Mouse (Mus musculus): Measurements from ENCODE around the gene Klhl29. TPM values are rescaled to one million over a fixed set of nuclear protein-coding genes. Genes with fewer than 3 reads are reported as not detected.

The Klhl29 gene
- polyA plus RNA-seq, 1 experiment from 2014 or later: 0.50 TPM

DNA sequence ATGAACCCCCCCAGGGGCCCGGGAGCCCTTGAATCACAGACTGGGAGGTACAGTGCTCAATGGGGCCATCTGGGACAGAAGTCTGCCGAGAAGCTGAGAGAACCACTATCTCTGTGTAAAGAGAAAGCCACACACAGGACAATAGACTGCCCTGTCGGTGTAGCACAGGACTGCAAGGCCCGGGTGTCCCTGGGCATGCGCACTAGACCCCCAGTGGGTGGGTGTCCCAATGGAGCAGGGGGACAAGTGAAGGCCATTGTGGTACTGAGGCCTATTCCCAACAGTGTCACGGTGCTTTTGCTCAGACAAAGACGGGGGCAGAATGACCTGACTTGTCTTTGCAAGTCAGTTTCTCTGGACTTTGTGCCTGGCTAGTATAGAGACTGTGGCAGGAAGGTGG lies 186.6 kb downstream of the Klhl29 start:
- no peak overlapping the region for H3K9ac ChIP-seq (ENCODE audit: low read length)

DNA sequence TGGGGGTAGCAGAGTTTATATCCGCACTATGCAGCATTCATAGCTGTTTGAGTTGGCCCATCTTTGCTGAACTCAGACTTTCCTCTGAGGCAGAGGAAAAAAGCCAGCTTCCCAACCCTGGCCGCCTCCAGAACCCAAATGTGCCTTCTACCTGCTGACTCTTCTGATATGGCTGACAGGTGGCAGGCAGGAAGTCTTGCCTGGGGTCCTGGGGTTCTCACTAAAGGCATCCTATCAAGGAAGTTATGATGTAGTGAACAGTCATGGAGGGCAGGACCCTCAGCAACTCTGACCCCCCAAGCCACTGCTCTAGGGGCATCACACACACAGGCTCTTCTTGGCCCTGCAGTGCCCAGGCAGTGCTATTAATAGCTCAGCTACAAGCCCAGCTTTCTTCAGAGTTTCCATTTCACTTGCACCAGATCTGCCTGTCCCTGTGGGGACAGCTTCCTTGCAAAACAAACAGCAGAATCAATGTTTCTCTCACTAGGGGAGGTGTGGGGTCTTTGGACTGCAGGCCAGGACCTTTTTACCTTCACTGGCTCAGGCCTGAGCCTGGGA lies 187.6 kb downstream of the Klhl29 start:
- H3K4me1 ChIP-seq (ENCODE audit: control insufficient read depth in 2 of 2, insufficient read depth in 2 of 2, low read length in 2 of 2): peaks cover 30 to 40% of the 10 kb centered on the region in 2 experiments
- no peaks in the 10 kb centered on the region for H3K27me3 ChIP-seq (ENCODE audit: control insufficient read depth, insufficient read depth, low read length)
- H3K36me3 ChIP-seq (ENCODE audit: control insufficient read depth, insufficient read depth, low read length): no peaks in the 10 kb centered on the region
- peak overlapping the region; percentile 55; the same call in 1 of the 2 replicates for H3K9ac ChIP-seq (ENCODE audit: low read length)
- peak overlapping the region; percentile 87 to 88 for H3K27ac ChIP-seq (replicated peaks in 1 of 2; ENCODE audit: control insufficient read depth in 1 of 2, insufficient read depth in 1 of 2, low read depth in 2 of 2, low read length in 2 of 2)
- no peak overlapping the region for H3K4me3 ChIP-seq (ENCODE audit: control insufficient read depth in 1 of 2, insufficient read depth in 1 of 2, low read depth in 1 of 2, low read length in 2 of 2)
- WGBS: 53% methylated on average over 2 of the region's 2 CpGs
- no peaks in the 10 kb centered on the region for H3K9me3 ChIP-seq (ENCODE audit: control insufficient read depth, low read length)
- ATAC-seq (ENCODE audit: insufficient number of reproducible peaks, insufficient read depth, low FRiP score, low read depth): no peak
- H3K4me2 ChIP-seq (ENCODE audit: low read length): peak overlapping the region; percentile 1; the same call in 1 of the 2 replicates

More for the DNA sequence above, 186.6 kb downstream of the Klhl29 start:
- Histone ChIP-seq H3K36me3 (ENCODE audit: control insufficient read depth, insufficient read depth, low read length) (no peaks in the 10 kb centered on the region), H3K4me2 (ENCODE audit: low read length) (no peak overlapping the region), H3K4me1 (ENCODE audit: control insufficient read depth in 2 of 2, insufficient read depth in 2 of 2, low read length in 2 of 2) (peaks cover 30 to 40% of the 10 kb centered on the region in 2 experiments), H3K27me3 (ENCODE audit: control insufficient read depth, insufficient read depth, low read length) (no peaks in the 10 kb centered on the region), H3K27ac (replicated peaks in 1 of 2; ENCODE audit: control insufficient read depth in 1 of 2, insufficient read depth in 1 of 2, low read depth in 2 of 2, low read length in 2 of 2) (peak overlapping the region in 1 of 2 experiments; percentile 88; a peak in 1 of 4 replicates), H3K4me3 (ENCODE audit: control insufficient read depth in 1 of 2, insufficient read depth in 1 of 2, low read depth in 1 of 2, low read length in 2 of 2) (no peak overlapping the region), H3K9me3 (ENCODE audit: control insufficient read depth, low read length) (no peaks in the 10 kb centered on the region)
- ATAC-seq (ENCODE audit: insufficient number of reproducible peaks, insufficient read depth, low FRiP score, low read depth): no peak
- 67% methylated on average over 7 of the region's 7 CpGs for WGBS

DNA sequence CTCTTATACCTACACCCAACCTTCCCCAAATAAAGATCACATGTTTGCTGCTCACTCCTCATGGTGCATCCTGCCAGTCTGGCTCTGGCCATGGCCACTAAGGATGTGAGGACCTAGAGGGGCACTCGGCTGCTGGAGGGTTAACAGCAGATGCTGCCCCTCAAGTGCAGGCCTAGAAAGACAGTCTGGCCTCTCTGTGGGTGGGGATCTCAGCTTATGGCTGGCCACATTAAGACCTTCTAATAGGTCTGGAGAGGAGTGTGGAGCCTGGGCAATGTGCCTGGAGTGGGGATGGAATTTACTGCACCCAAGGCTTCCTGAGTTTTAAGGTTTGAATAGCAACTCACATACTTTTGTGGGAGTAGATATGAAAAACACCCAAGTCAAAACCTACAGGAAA lies 188.8 kb downstream of the Klhl29 start:
- H3K4me2 ChIP-seq (ENCODE audit: low read length): no peak overlapping the region
- peaks cover 27 to 33% of the 10 kb centered on the region in 2 experiments for H3K4me1 ChIP-seq (ENCODE audit: control insufficient read depth in 2 of 2, insufficient read depth in 2 of 2, low read length in 2 of 2)
- H3K36me3 ChIP-seq (ENCODE audit: control insufficient read depth, insufficient read depth, low read length): no peaks in the 10 kb centered on the region
- no peak for ATAC-seq (ENCODE audit: insufficient number of reproducible peaks, insufficient read depth, low FRiP score, low read depth)
- H3K27ac ChIP-seq (replicated peaks in 1 of 2; ENCODE audit: control insufficient read depth in 1 of 2, insufficient read depth in 1 of 2, low read depth in 2 of 2, low read length in 2 of 2): peak overlapping the region; percentile 33 to 88
- H3K9ac ChIP-seq (ENCODE audit: low read length): no peak overlapping the region
- H3K27me3 ChIP-seq (ENCODE audit: control insufficient read depth, insufficient read depth, low read length): no peaks in the 10 kb centered on the region
- no peak overlapping the region for H3K4me3 ChIP-seq (ENCODE audit: control insufficient read depth in 1 of 2, insufficient read depth in 1 of 2, low read depth in 1 of 2, low read length in 2 of 2)
- 43% methylated on average over 1 of the region's 1 CpGs for WGBS
- H3K9me3 ChIP-seq (ENCODE audit: control insufficient read depth, low read length): no peaks in the 10 kb centered on the region

DNA sequence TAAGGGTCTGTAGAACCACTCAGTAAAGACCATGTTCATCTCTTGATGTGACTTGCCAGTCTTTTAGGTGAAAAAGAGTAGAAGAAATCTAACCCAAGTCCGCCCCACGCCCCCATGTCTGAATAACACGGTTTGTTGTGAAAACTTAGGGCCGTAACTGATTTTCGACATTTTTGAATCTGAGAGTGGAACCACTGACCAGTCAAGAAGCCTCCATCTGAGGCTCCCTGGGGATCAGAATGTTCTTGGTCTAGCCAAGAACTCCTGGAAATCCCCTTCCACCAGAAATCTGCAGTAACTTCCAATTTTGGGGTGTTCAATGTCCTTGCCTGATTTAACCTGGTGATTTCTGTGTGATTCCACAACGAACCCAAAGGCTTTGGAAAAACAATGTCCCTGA lies 189.9 kb downstream of the Klhl29 start:
- H3K9me3 ChIP-seq (ENCODE audit: control insufficient read depth, low read length): no peaks in the 10 kb centered on the region
- no peak overlapping the region for H3K27ac ChIP-seq (replicated peaks in 1 of 2; ENCODE audit: control insufficient read depth in 1 of 2, insufficient read depth in 1 of 2, low read depth in 2 of 2, low read length in 2 of 2)
- H3K27me3 ChIP-seq (ENCODE audit: control insufficient read depth, insufficient read depth, low read length): no peaks in the 10 kb centered on the region
- H3K4me1 ChIP-seq (ENCODE audit: control insufficient read depth in 2 of 2, insufficient read depth in 2 of 2, low read length in 2 of 2): peaks cover 25% of the 10 kb centered on the region in 2 experiments
- H3K36me3 ChIP-seq (ENCODE audit: control insufficient read depth, insufficient read depth, low read length): no peaks in the 10 kb centered on the region
- no peak overlapping the region for H3K9ac ChIP-seq (ENCODE audit: low read length)
- no peak overlapping the region for H3K4me2 ChIP-seq (ENCODE audit: low read length)
- H3K4me3 ChIP-seq (ENCODE audit: control insufficient read depth in 1 of 2, insufficient read depth in 1 of 2, low read depth in 1 of 2, low read length in 2 of 2): no peak overlapping the region
- no peak for ATAC-seq (ENCODE audit: insufficient number of reproducible peaks, insufficient read depth, low FRiP score, low read depth)
- 93% methylated on average over 6 of the region's 6 CpGs for WGBS

DNA sequence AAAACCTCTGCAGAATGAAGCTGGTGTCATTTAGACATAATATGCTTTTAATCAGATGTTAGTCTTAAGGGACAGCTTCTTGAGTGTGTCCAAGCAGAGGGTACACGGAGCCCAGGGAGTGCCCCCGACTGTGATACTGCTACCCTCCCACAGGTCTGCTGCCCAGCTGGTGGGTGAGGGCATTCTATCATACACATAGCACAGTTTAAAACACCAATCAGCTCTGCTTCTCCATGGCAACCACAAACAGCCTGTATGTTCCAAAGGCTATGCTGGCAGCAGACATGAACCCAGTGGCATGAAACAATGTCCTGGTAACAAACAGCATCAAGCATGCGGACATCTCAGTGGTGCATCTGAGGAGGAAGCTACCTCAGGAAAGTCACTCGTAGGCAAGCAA lies 192.9 kb downstream of the Klhl29 start:
- H3K27ac ChIP-seq (replicated peaks in 1 of 2; ENCODE audit: control insufficient read depth in 1 of 2, insufficient read depth in 1 of 2, low read depth in 2 of 2, low read length in 2 of 2): no peak overlapping the region
- no peak overlapping the region for H3K4me3 ChIP-seq (ENCODE audit: control insufficient read depth in 1 of 2, insufficient read depth in 1 of 2, low read depth in 1 of 2, low read length in 2 of 2)
- no peak overlapping the region for H3K4me2 ChIP-seq (ENCODE audit: low read length)
- H3K9me3 ChIP-seq (ENCODE audit: control insufficient read depth, low read length): no peaks in the 10 kb centered on the region
- peaks cover 13 to 16% of the 10 kb centered on the region in 2 experiments for H3K4me1 ChIP-seq (ENCODE audit: control insufficient read depth in 2 of 2, insufficient read depth in 2 of 2, low read length in 2 of 2)
- WGBS: 77% methylated on average over 4 of the region's 4 CpGs
- H3K9ac ChIP-seq (ENCODE audit: low read length): no peak overlapping the region
- no peaks in the 10 kb centered on the region for H3K27me3 ChIP-seq (ENCODE audit: control insufficient read depth, insufficient read depth, low read length)
- H3K36me3 ChIP-seq (ENCODE audit: control insufficient read depth, insufficient read depth, low read length): no peaks in the 10 kb centered on the region
- ATAC-seq (ENCODE audit: insufficient number of reproducible peaks, insufficient read depth, low FRiP score, low read depth): no peak

DNA sequence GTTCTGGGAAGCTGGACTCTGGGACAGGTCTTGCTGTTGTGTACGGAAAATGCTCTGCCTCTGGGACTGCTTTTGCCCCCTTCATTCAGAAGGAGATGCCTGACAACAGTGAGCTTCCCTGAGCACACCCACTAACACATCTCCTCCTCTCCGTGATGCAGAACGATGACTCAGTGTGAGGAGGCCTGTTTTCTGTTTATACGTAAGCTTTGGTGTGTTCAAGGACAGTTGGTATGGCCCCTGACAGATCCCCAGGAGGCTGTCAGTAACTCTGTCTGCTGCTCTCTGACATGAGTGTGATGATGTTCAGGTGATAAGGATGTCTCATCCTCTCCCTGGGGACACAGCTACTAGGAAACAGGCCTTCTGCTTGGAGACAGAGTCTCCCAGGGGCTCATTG lies 193.3 kb downstream of the Klhl29 start:
- Histone ChIP-seq H3K9me3 (ENCODE audit: control insufficient read depth, low read length) (no peaks in the 10 kb centered on the region), H3K9ac (ENCODE audit: low read length) (no peak overlapping the region), H3K4me1 (ENCODE audit: control insufficient read depth in 2 of 2, insufficient read depth in 2 of 2, low read length in 2 of 2) (peaks cover 10 to 15% of the 10 kb centered on the region in 2 experiments), H3K4me2 (ENCODE audit: low read length) (no peak overlapping the region), H3K4me3 (ENCODE audit: control insufficient read depth in 1 of 2, insufficient read depth in 1 of 2, low read depth in 1 of 2, low read length in 2 of 2) (no peak overlapping the region), H3K27me3 (ENCODE audit: control insufficient read depth, insufficient read depth, low read length) (no peaks in the 10 kb centered on the region), H3K27ac (replicated peaks in 1 of 2; ENCODE audit: control insufficient read depth in 1 of 2, insufficient read depth in 1 of 2, low read depth in 2 of 2, low read length in 2 of 2) (no peak overlapping the region), H3K36me3 (ENCODE audit: control insufficient read depth, insufficient read depth, low read length) (no peaks in the 10 kb centered on the region)
- ATAC-seq (ENCODE audit: insufficient number of reproducible peaks, insufficient read depth, low FRiP score, low read depth): no peak
- WGBS: 41% methylated on average over 4 of the region's 4 CpGs

DNA sequence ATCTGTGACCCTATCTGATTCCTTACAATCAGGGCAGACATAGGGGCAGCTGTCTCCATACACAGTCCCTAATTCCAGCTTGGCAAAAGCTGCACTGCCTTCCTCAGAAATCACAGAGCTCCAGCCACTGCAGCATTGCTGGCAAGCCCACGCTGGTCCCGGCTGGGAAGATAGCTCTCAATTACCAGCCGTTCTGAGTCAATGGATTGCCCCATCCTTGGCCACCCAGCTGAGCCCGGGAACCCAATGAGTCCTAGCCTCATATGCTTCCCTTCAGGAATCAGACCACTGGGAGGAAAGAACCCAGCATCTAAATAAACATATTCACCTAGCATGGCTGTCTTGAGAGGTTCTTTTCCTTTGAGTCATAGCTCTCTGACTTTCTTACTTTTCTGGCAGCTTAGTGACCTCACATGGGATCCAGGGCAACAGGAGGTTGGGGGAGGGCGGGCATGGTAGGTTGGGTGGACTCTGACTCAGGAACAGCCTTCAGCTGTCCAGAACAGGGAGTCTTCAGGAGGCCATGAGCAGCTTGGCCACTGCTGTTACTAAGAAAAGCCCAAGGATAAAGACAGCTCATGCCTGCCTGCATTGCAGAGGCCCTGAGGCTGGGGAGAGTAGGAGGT lies 198.7 kb downstream of the Klhl29 start:
- Histone ChIP-seq H3K36me3 (ENCODE audit: control insufficient read depth, insufficient read depth, low read length) (no peaks in the 10 kb centered on the region), H3K9ac (ENCODE audit: low read length) (no peak overlapping the region), H3K4me2 (ENCODE audit: low read length) (no peak overlapping the region), H3K27ac (replicated peaks in 1 of 2; ENCODE audit: control insufficient read depth in 1 of 2, insufficient read depth in 1 of 2, low read depth in 2 of 2, low read length in 2 of 2) (no peak overlapping the region), H3K27me3 (ENCODE audit: control insufficient read depth, insufficient read depth, low read length) (no peaks in the 10 kb centered on the region), H3K9me3 (ENCODE audit: control insufficient read depth, low read length) (no peaks in the 10 kb centered on the region), H3K4me3 (ENCODE audit: control insufficient read depth in 1 of 2, insufficient read depth in 1 of 2, low read depth in 1 of 2, low read length in 2 of 2) (no peak overlapping the region), H3K4me1 (ENCODE audit: control insufficient read depth in 2 of 2, insufficient read depth in 2 of 2, low read length in 2 of 2) (peaks cover 8% of the 10 kb centered on the region in 2 experiments; a peak in 3 of 4 replicates)
- WGBS: 65% methylated on average over 5 of the region's 5 CpGs
- no peak for ATAC-seq (ENCODE audit: insufficient number of reproducible peaks, insufficient read depth, low FRiP score, low read depth)
